Mouse (Mus musculus) heart, postnatal 0 days (tissue): ENCODE measurements at regions not wholly inside any gene's neighbourhood (a gene's known extent, or its start where the extent isn't known, plus 50 kb on each side); places are given as distances from the start of the nearest gene placed in this dataset.

ENCODE experiments used
- CTCF ChIP-seq: IDR thresholded peaks from 2 replicates; pipeline ENCODE4 v1.5.1; 2016; ENCODE audit warnings: antibody characterized with exemption, control low read depth, low read depth
- EP300 ChIP-seq: IDR thresholded peaks from 2 replicates; pipeline ENCODE4 v1.6.1; 2016; ENCODE audit warnings: antibody characterized with exemption, low read depth

GRCm38 (mm10) chr9:61011066-61011465, 216.7 kb downstream of the Uaca start:
- TF ChIP-seq CTCF (no peak), EP300 (no peak)
